Mouse (Mus musculus) megakaryocyte, embryonic 14.5 days (primary cell): ENCODE measurements around the gene Vmn1r40.

Experiments
- FLI1 ChIP-seq: IDR thresholded peaks from 2 replicates; pipeline ENCODE4 v1.6.1; 2012; ENCODE audit warnings: low read length, inconsistent platforms, mixed read lengths
- GATA1 ChIP-seq: IDR thresholded peaks from 3 replicates; pipeline ENCODE4 v1.6.1; 2012; ENCODE audit warnings: mixed read lengths, low read length, inconsistent platforms, borderline replicate concordance

- TF ChIP-seq FLI1 = no peak
- TF ChIP-seq GATA1 = no peak
Observed at GRCm38 (mm10) chr6:89678522-89678921, 28.8 kb upstream of the Vmn1r40 start.
